Mouse (Mus musculus) central nervous system, embryonic 14 days (tissue): Measurements from ENCODE around the gene Prps1l1. TPM values are rescaled to one million over a fixed set of nuclear protein-coding genes. Genes with fewer than 3 reads are reported as not detected.

Experiments
- polyA plus RNA-seq: library from polyadenylated mRNA; depleted of rRNA; stranded (reverse); fragments of >200 nt; gene quantifications from 2 replicates; pipeline ENCODE4 v1.2.3, GENCODE M21; 2012; rRNA removed

Gene Prps1l1
- polyA plus RNA-seq = not detected in 2 replicates

GRCm38 (mm10) chr12:34984461-34984860 is at the start of gene Prps1l1:
TSS of gene Prps1l1 (plus strand) at chr12:34984761.

Other genes starting within 250 kb of the Prps1l1 start
- 9.3 and 10.4 TPM in 2 replicates for gene Hdac9, start 67.7 kb upstream of the Prps1l1 start, polyA plus RNA-seq
- gene Snx13, start 62.4 kb downstream of the Prps1l1 start, polyA plus RNA-seq = 11.8 and 11.9 TPM in 2 replicates